Mouse (Mus musculus): ENCODE results near the gene Dcaf4. TPM values are rescaled to one million over a fixed set of nuclear protein-coding genes. Genes with fewer than 3 reads are reported as not detected.

Gene Dcaf4
- total RNA-seq, 2 experiments from 2014 or later: 8.5 to 10.7 TPM

Other genes starting within 250 kb of the Dcaf4 start
- gene Dpf3, start 32.8 kb upstream of the Dcaf4 start, total RNA-seq (2014; fragmentation: Nextera tagmentation): not detected in 2 replicates
- gene Dpf3, start 32.8 kb upstream of the Dcaf4 start, total RNA-seq (2017): 0.31 and 2.2 TPM in 2 replicates
- gene Zfyve1, start 76.8 kb downstream of the Dcaf4 start, total RNA-seq (2014; fragmentation: Nextera tagmentation): 8.9 and 15.0 TPM in 2 replicates
- 9.4 and 12.2 TPM in 2 replicates for gene Zfyve1, start 76.8 kb downstream of the Dcaf4 start, total RNA-seq (2017)
- 191 and 240 TPM in 2 replicates for gene Rbm25, start 110.8 kb downstream of the Dcaf4 start, total RNA-seq (2014; fragmentation: Nextera tagmentation)
- 177 and 275 TPM in 2 replicates for gene Rbm25, start 110.8 kb downstream of the Dcaf4 start, total RNA-seq (2017)
- 74.1 and 78.4 TPM in 2 replicates for gene Psen1, start 167.7 kb downstream of the Dcaf4 start, total RNA-seq (2014; fragmentation: Nextera tagmentation)
- gene Psen1, start 167.7 kb downstream of the Dcaf4 start, total RNA-seq (2017): 53.3 and 75.0 TPM in 2 replicates
- not detected in 2 replicates for gene Papln, start 243.2 kb downstream of the Dcaf4 start, total RNA-seq (2014; fragmentation: Nextera tagmentation)
- gene Papln, start 243.2 kb downstream of the Dcaf4 start, total RNA-seq (2017): not detected in 2 replicates